Mouse (Mus musculus) neural tube, embryonic 15.5 days (tissue): ENCODE measurements around the gene Gper1. TPM values are rescaled to one million over a fixed set of nuclear protein-coding genes. Genes with fewer than 3 reads are reported as not detected.
A peak's percentile ranks its signal among the peaks of the same experiment; 100 is the strongest.
"Not testable (repeated sequence)": the region's sequence is repeated elsewhere in the genome, so short reads cannot be mapped to it uniquely, and the experiment has no call there.

ENCODE experiments used
- ATAC-seq: fragments of 200-750 bp; cut with Nextera tagmentation; 2 replicates; pipeline ENCODE4 v1.8.0; 2017; ENCODE audit warnings: mild to moderate bottlenecking, moderate TSS enrichment, moderate library complexity; ENCODE audit not compliant: low FRiP score
- H3K27ac ChIP-seq: fragments of 300-500 bp; sonication (generic); replicated peaks from 2 replicates; pipeline ENCODE4 v1.5.1; 2015; ENCODE audit warnings: mild to moderate bottlenecking, inconsistent platforms
- H3K27me3 ChIP-seq: fragments of 300-500 bp; sonication (generic); replicated peaks from 2 replicates; pipeline ENCODE4 v1.6.1; 2015; ENCODE audit warnings: inconsistent platforms
- H3K36me3 ChIP-seq: fragments of 300-500 bp; sonication (generic); 2 replicates; pipeline ENCODE4 v1.6.1; 2015; ENCODE audit warnings: inconsistent platforms
- H3K4me1 ChIP-seq: fragments of 300-500 bp; sonication (generic); 2 replicates; pipeline ENCODE4 v1.6.1; 2015; ENCODE audit warnings: inconsistent platforms
- H3K4me2 ChIP-seq: fragments of 300-500 bp; sonication (generic); 2 replicates; pipeline ENCODE4 v1.6.1; 2015; ENCODE audit warnings: inconsistent platforms, mild to moderate bottlenecking, moderate library complexity
- H3K4me3 ChIP-seq: fragments of 300-500 bp; sonication (generic); replicated peaks from 2 replicates; pipeline ENCODE4 v1.5.1; 2015; ENCODE audit warnings: mild to moderate bottlenecking, inconsistent platforms
- H3K9ac ChIP-seq: fragments of 300-500 bp; sonication (generic); replicated peaks from 2 replicates; pipeline ENCODE4 v1.6.1; 2015; ENCODE audit warnings: mild to moderate bottlenecking, inconsistent platforms
- H3K9me3 ChIP-seq: fragments of 300-500 bp; sonication (generic); replicated peaks from 2 replicates; pipeline ENCODE4 v1.6.1; 2016; ENCODE audit warnings: inconsistent platforms
- WGBS: fragments of 180-500 bp; shearing (Covaris S2); methylation state at CpG from one replicate; pipeline ENCODE4 v1.1.7; 2015; ENCODE audit warnings: mixed read lengths; 5-methylcytosine and 5-hydroxymethylcytosine counted together
- polyA plus RNA-seq: library from polyadenylated mRNA; unstranded; fragments of >200 nt; fragmentation: Nextera tagmentation; extraction: Ambion mirVana; gene quantifications from 2 replicates; pipeline ENCODE4 v1.2.1, GENCODE M21; 2015

Gene Gper1
- polyA plus RNA-seq, 1 experiment from 2014 or later: 7.8 TPM

DNA sequence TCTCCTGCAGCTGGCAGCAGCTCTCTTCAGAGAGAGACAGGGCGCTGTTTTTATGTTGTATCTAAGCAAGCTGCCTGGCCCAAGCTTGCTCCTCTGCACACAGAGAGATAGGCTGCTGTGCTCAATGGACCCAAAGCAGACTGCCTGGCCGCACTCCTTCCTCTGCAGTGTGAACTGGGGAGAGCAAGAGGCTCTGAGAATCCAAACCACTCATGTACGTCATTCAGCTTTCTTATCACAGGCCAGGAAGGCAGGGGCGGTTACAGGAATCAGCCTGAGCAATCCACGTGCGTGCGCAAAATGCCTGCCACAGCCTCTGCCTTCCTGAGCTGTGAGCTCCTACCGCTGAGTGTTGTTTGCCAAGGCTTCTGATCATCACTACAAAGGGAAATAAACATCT lies 40.2 kb upstream of the Gper1 start:
- Histone ChIP-seq H3K27me3 (no peaks in the 10 kb centered on the region), H3K4me3 (no peak overlapping the region), H3K36me3 (no peaks in the 10 kb centered on the region), H3K9me3 (no peaks in the 10 kb centered on the region), H3K9ac (no peak overlapping the region; the same call in 1 of the 2 replicates), H3K4me1 (peaks cover 64% of the 10 kb centered on the region), H3K4me2 (peak overlapping the region; percentile 22), H3K27ac (peak overlapping the region; percentile 73)
- WGBS: 55% methylated on average over 8 of the region's 8 CpGs
- no peak for ATAC-seq

DNA sequence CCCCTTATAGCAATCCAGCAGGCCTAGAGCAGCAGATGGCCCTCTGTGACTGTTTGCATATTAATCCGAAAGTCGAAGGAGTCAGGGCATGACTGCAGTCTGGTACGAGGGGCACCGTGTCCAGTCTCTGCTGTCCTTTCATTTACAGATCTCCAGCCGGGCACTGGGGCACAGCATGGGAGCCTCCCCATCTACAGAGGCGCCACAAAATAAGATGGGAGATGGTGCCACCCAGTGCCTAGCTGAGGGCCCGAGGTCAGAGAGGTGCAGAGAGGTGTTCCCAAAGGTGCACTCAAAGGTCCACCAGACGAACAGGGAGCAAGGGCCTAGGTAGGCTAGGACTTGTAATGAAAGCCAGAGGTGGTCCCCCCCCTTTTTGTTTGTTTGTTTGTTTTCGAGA lies 39.7 kb upstream of the Gper1 start:
- ATAC-seq: no peak
- Histone ChIP-seq H3K9ac (no peak overlapping the region), H3K9me3 (no peaks in the 10 kb centered on the region), H3K4me1 (peaks cover 69% of the 10 kb centered on the region), H3K4me2 (0 out of 2 replicates have a peak overlapping the region, but pooled peaks have one; percentile 22), H3K36me3 (no peaks in the 10 kb centered on the region), H3K27ac (peak overlapping the region; percentile 73), H3K4me3 (no peak overlapping the region), H3K27me3 (no peaks in the 10 kb centered on the region)
- 69% methylated on average over 9 of the region's 9 CpGs for WGBS

GRCm38 (mm10) chr5:139384531-139384930 lies 38.4 kb upstream of the Gper1 start:
- no peak overlapping the region for H3K27ac ChIP-seq
- H3K4me2 ChIP-seq: no peak overlapping the region
- H3K27me3 ChIP-seq: no peaks in the 10 kb centered on the region
- ATAC-seq: no peak
- no peak overlapping the region for H3K4me3 ChIP-seq
- H3K4me1 ChIP-seq: peaks cover 70% of the 10 kb centered on the region
- no peaks in the 10 kb centered on the region for H3K36me3 ChIP-seq
- WGBS: 81% methylated on average over 10 of the region's 10 CpGs
- no peak overlapping the region for H3K9ac ChIP-seq
- no peaks in the 10 kb centered on the region for H3K9me3 ChIP-seq

- ATAC-seq: no peak
- Histone ChIP-seq H3K9ac (no peak overlapping the region), H3K36me3 (no peaks in the 10 kb centered on the region), H3K4me3 (no peak overlapping the region), H3K4me2 (no peak overlapping the region), H3K27ac (no peak overlapping the region), H3K4me1 (peaks cover 66% of the 10 kb centered on the region), H3K27me3 (no peaks in the 10 kb centered on the region), H3K9me3 (no peaks in the 10 kb centered on the region)
- WGBS: 97% methylated on average over 5 of the region's 5 CpGs
Measured at GRCm38 (mm10) chr5:139386047-139386446, 36.9 kb upstream of the Gper1 start.

GRCm38 (mm10) chr5:139387329-139388194 lies 35.4 kb upstream of the Gper1 start:
- Histone ChIP-seq H3K9me3 (no peaks in the 10 kb centered on the region), H3K27ac (peak overlapping the region; percentile 77), H3K36me3 (no peaks in the 10 kb centered on the region), H3K4me3 (no peak overlapping the region), H3K4me2 (no peak overlapping the region), H3K27me3 (no peaks in the 10 kb centered on the region), H3K9ac (no peak overlapping the region), H3K4me1 (peaks cover 57% of the 10 kb centered on the region)
- no peak for ATAC-seq
- 69% methylated on average over 10 of the region's 10 CpGs for WGBS

GRCm38 (mm10) chr5:139388195-139388570 lies 34.8 kb upstream of the Gper1 start:
- Histone ChIP-seq H3K4me1 (peaks cover 54% of the 10 kb centered on the region), H3K27me3 (no peaks in the 10 kb centered on the region), H3K4me2 (no peak overlapping the region), H3K4me3 (no peak overlapping the region), H3K9ac (no peak overlapping the region), H3K36me3 (no peaks in the 10 kb centered on the region), H3K9me3 (no peaks in the 10 kb centered on the region), H3K27ac (peak overlapping the region; percentile 77)
- WGBS: 54% methylated on average over 4 of the region's 4 CpGs
- ATAC-seq: no peak

DNA sequence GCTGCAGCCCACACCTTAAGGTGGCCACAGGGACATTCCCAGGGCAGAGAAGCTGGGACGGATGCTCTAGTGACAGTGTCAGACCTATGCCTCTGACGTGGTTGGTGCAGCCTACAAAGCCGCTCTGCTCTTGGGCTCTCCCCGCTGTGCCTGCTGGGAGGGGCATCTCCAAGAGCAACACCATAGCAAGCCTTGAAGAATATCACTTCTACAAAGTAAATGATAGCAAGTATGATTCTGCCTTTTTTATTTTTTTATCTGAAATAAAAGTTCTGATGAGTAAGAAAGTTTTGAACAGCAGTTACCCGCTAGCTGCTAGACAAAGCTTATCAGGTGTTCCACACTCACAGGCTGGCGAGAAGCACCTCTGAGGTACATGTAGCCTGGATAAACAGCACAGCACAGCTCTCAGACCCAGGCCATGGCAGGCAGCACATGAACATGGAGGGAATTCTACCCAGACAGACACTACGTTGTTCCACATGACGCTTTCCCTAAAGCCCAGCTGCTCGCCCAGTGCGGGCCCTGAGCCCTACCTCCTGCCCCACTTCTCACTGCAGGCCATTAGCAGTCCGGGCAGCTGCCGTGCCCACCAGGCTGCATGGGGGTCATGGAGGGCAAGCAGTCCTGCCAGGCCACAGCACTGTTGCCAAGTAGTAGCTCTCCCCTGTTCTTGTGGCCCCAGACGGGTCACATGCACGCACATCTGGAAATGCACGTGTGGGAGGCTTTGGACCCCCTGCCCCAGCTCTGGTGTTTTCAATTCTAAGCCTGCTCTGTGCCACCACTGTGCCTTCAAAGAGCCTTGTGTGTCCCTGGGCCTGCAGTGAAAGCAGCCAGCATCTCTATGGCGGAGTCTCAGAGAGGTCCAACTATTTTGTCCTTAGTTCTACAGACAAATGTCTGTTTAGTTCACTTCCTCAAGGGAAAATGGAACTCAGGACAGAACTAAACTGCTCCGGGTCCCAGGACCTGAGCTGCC lies 34.0 kb upstream of the Gper1 start:
- H3K9me3 ChIP-seq: no peaks in the 10 kb centered on the region
- 0 out of 2 replicates have a peak overlapping the region, but pooled peaks have one; percentile 3 for H3K9ac ChIP-seq
- 0 out of 2 replicates have a peak overlapping the region, but pooled peaks have one; percentile 9 for H3K4me2 ChIP-seq
- peak; percentile 45; the same call in 1 of the 2 replicates for ATAC-seq
- peak overlapping the region; percentile 77 for H3K27ac ChIP-seq
- WGBS: 68% methylated on average over 17 of the region's 17 CpGs
- H3K27me3 ChIP-seq: no peaks in the 10 kb centered on the region
- H3K4me3 ChIP-seq: no peak overlapping the region
- no peaks in the 10 kb centered on the region for H3K36me3 ChIP-seq
- H3K4me1 ChIP-seq: peaks cover 49% of the 10 kb centered on the region

- H3K4me1 ChIP-seq: peaks cover 45% of the 10 kb centered on the region
- H3K4me2 ChIP-seq: 0 out of 2 replicates have a peak overlapping the region, but pooled peaks have one; percentile 9
- 23% methylated on average over 6 of the region's 6 CpGs for WGBS
- no peaks in the 10 kb centered on the region for H3K9me3 ChIP-seq
- H3K27ac ChIP-seq: peak overlapping the region; percentile 77
- H3K36me3 ChIP-seq: 0 out of 2 replicates have a peak, but pooled peaks cover 3% of the 10 kb centered on the region
- peak; percentile 65 for ATAC-seq
- H3K4me3 ChIP-seq: no peak overlapping the region
- no peaks in the 10 kb centered on the region for H3K27me3 ChIP-seq
- peak overlapping the region; percentile 3; the same call in 1 of the 2 replicates for H3K9ac ChIP-seq
Measured at GRCm38 (mm10) chr5:139389676-139390061, 33.3 kb upstream of the Gper1 start.

DNA sequence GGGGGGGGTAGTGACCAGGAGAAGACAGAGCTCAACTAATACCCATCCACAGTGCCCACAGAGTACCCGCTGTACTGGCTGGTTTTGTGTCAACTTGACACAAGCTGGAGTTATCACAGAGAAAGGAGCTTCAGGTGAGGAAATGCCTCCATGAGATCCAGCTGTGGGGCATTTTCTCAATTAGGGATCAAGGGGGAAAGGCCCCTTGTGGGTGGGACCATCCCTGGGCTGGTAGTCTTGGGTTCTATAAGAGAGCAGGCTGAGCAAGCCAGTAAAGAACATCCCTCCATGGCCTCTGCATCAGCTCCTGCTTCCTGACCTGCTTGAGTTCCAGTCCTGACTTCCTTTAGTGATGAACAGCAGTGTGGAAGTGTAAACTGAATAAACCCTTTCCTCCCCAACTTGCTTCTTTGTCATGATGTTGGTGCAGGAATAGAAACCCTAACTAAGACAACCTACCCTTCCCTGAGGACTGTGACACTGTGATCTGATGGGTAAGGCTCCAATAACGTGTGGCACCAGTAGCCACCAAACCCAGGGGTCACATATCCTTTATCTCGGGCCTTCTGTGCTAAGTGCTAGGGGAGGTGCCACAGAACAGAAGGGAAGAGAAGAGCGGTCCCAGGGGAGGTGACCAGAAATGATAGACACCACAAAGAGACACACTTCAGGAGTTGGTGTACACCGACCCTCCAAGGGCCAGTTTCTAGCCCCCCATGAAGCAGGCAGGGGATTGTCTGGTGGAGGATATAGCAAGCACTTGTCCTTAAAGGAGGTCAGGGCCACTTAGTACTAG lies 32.4 kb upstream of the Gper1 start:
- ATAC-seq: not testable (repeated sequence)
- H3K27ac ChIP-seq: peak overlapping the region; percentile 34; the same call in 1 of the 2 replicates

DNA sequence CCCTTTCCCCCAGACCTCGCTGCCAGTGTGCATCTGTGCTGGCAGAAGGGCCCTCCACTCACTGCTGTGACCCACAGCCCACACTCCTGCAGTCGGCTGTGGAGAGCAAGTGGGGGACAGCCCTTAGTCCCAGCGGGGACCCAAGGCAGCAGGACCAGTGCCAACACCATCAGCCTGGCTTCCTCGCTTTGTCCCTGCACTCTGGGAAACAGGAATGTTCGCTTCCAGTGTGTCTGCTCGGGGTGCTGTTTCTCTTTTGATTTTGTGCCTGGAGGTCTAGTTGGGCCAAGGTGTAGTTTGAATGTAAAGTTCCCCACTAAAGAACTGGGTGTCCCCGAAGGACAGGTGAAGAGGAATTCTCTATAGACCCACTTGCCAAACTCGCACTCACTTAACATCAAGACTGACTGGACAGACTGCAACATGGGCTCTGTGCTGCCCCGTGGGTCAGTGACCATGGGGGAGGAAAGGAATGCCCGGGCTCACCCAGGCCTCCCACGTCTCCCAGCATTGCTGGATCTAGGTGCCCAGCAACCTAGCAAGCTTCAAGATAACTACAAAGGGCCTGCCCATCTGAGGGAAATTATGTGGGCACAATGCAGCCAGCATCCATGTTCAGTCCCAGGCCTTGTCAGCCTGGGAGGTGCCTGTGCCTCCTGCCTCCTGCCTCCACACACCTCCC lies 31.5 kb upstream of the Gper1 start:
- Histone ChIP-seq H3K36me3 (0 out of 2 replicates have a peak, but pooled peaks cover 3% of the 10 kb centered on the region), H3K4me3 (no peak overlapping the region), H3K9me3 (no peaks in the 10 kb centered on the region), H3K27ac (peak overlapping the region; percentile 34), H3K4me1 (peaks cover 42% of the 10 kb centered on the region), H3K9ac (no peak overlapping the region), H3K27me3 (no peaks in the 10 kb centered on the region), H3K4me2 (no peak overlapping the region)
- ATAC-seq: no peak
- 74% methylated on average over 11 of the region's 11 CpGs for WGBS

More for the DNA sequence above, 32.4 kb upstream of the Gper1 start:
- H3K4me1 ChIP-seq: peaks cover 42% of the 10 kb centered on the region
- H3K9me3 ChIP-seq, H3K4me3 ChIP-seq, H3K4me2 ChIP-seq, H3K36me3 ChIP-seq, H3K9ac ChIP-seq, H3K27me3 ChIP-seq: not testable (repeated sequence)
- 75% methylated on average over 5 of the region's 5 CpGs for WGBS
